Mouse (Mus musculus) lung, embryonic 15.5 days (tissue): ENCODE results near the gene Mef2b. TPM values are rescaled to one million over a fixed set of nuclear protein-coding genes. Genes with fewer than 3 reads are reported as not detected.

Experiments
- ATAC-seq: fragments of 200-750 bp; cut with Nextera tagmentation; 2 replicates; pipeline ENCODE4 v1.8.0; 2017; ENCODE audit warnings: moderate number of reproducible peaks, borderline replicate concordance; ENCODE audit not compliant: low FRiP score, low TSS enrichment; ENCODE audit errors: extremely low read depth
- H3K27ac ChIP-seq: fragments of 300-500 bp; sonication (generic); 2 replicates; pipeline ENCODE4 v1.5.1; 2015; ENCODE audit warnings: moderate library complexity, mild to moderate bottlenecking, inconsistent platforms
- H3K27me3 ChIP-seq: fragments of 300-500 bp; sonication (generic); 2 replicates; pipeline ENCODE4 v1.6.1; 2015; ENCODE audit warnings: inconsistent platforms
- H3K36me3 ChIP-seq: fragments of 300-500 bp; sonication (generic); 2 replicates; pipeline ENCODE4 v1.6.1; 2015; ENCODE audit warnings: inconsistent platforms
- H3K4me1 ChIP-seq: fragments of 300-500 bp; sonication (generic); 2 replicates; pipeline ENCODE4 v1.6.1; 2015; ENCODE audit warnings: inconsistent platforms
- H3K4me2 ChIP-seq: fragments of 300-500 bp; sonication (generic); 2 replicates; pipeline ENCODE4 v1.6.1; 2015; ENCODE audit warnings: inconsistent platforms, mild to moderate bottlenecking, moderate library complexity
- H3K4me3 ChIP-seq: fragments of 300-500 bp; sonication (generic); 2 replicates; pipeline ENCODE4 v1.5.1; 2015; ENCODE audit warnings: mild to moderate bottlenecking, inconsistent platforms
- H3K9ac ChIP-seq: fragments of 300-500 bp; sonication (generic); 2 replicates; pipeline ENCODE4 v1.6.1; 2015; ENCODE audit warnings: inconsistent platforms
- H3K9me3 ChIP-seq: fragments of 300-500 bp; sonication (generic); 2 replicates; pipeline ENCODE4 v1.6.1; 2016; ENCODE audit warnings: inconsistent platforms
- WGBS: fragments of 180-500 bp; shearing (Covaris S2); methylation state at CpG from one replicate; pipeline ENCODE4 v1.1.7; 2015; 5-methylcytosine and 5-hydroxymethylcytosine counted together
- polyA plus RNA-seq: library from polyadenylated mRNA; unstranded; fragments of >200 nt; fragmentation: Nextera tagmentation; extraction: Ambion mirVana; gene quantifications from 2 replicates; pipeline ENCODE4 v1.2.1, GENCODE M21; 2015

The Mef2b gene
- 0.21 and 0.22 TPM in 2 replicates for polyA plus RNA-seq

DNA sequence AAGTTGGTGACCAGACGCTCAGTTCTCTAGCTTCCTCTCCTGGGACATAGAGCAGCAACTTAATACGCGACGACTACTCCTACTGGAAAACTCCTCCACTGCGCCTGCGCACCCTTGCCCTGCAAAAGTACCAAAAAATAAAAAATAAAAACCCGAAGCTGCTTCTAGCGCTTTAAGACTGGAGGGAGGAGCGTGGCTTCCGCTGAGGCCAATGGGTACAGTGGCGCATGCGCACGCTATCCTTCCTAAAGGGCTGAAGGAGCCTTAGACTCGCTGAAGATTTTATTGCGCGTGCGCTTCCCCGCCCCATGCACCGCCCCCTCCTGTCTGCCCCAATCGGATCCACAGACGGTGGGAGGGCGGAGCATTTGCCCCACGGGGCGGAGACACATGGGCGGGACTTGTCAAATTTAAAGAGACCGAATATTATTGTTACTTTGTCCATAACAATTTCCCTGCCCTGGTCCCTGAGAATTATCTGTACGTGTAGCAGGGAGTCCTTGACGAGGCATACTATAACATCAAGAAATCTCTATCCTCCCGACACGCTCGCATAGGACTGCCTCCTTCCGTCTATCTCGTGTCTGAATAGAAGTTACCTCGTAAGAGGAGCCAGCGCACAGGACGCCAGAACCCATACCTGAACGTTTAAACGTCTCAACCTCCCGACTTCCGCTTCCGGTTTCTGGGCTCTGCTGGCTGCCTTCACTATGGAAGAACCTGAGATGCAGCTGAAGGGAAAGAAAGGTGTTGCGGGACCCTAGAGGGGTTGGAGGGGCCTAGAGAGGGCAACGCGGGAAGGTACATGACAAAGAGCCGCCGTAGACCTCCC, at the start of gene Mef2b, which contains the start of the genes Rfxank and Borcs8:
Mef2b (plus strand) TSS at position 686 of the 832 bp plus-strand sequence.
Rfxank (minus strand) TSS at position 129 of the 832 bp plus-strand sequence.
Borcs8 (plus strand) TSS at position 474 of the 832 bp plus-strand sequence.
- Histone ChIP-seq H3K36me3 (peaks cover 27% of the 10 kb centered on the region), H3K9me3 (no peaks in the 10 kb centered on the region), H3K9ac (peak within 1 kb of the TSS; percentile 72), H3K4me1 (peaks cover 19% of the 10 kb centered on the region), H3K27me3 (no peaks in the 10 kb centered on the region), H3K4me3 (peak within 1 kb of the TSS; percentile 74), H3K4me2 (peak within 1 kb of the TSS; percentile 60), H3K27ac (peak within 1 kb of the TSS; percentile 79)
- under 1% methylated on average over 46 of the region's 46 CpGs for WGBS
- peak; percentile 98 for ATAC-seq

DNA sequence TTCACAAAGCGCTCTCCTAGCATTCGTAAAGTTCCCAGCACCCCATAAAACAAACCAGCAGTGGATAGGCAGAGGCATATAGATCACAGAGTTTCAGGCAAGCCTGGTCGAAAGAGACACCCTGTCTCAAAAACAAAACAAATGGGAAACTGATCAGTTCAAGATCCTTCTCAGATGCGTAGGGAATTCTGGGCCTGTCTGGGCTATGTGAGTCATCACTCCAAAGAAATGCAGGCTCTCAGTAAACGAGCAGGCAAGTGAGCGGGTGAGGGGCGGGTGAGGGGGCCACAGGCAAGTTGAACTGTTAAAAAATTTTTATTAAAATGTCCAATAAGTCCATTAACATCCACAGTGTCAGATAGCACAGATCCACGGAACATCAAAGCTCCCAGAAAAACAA, 46.7 kb upstream of the Mef2b start:
- H3K27ac ChIP-seq = no peak overlapping the region
- H3K4me1 ChIP-seq = 0 out of 2 replicates have a peak, but pooled peaks cover 3% of the 10 kb centered on the region
- WGBS = 46% methylated on average over 8 of the region's 8 CpGs
- no peaks in the 10 kb centered on the region for H3K36me3 ChIP-seq
- no peak overlapping the region for H3K4me2 ChIP-seq
- no peak overlapping the region for H3K9ac ChIP-seq
- H3K4me3 ChIP-seq = no peak overlapping the region
- H3K27me3 ChIP-seq = peaks cover 42% of the 10 kb centered on the region
- H3K9me3 ChIP-seq = no peaks in the 10 kb centered on the region
- ATAC-seq = no peak

DNA sequence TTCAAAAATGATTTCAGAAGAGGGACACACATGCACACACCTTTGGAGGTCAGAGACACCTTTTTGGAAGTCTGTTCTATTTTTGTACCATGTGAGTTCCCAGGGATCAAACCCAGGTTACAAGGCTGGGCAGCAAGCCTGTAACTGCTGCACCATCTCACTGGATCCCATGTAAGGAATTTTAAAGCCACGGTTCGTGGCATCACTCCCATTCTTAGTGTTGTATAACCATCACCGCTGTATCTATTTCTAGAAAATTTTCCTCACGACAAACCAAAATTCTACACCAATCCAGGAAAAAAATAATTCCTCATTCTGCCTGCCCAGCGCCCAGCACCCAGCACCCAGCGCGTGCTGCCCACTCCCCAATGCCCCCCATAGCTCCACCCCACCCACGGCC, 40.2 kb upstream of the Mef2b start:
- 63% methylated on average over 8 of the region's 8 CpGs for WGBS
- ATAC-seq = no peak
- H3K9ac ChIP-seq = no peak overlapping the region

DNA sequence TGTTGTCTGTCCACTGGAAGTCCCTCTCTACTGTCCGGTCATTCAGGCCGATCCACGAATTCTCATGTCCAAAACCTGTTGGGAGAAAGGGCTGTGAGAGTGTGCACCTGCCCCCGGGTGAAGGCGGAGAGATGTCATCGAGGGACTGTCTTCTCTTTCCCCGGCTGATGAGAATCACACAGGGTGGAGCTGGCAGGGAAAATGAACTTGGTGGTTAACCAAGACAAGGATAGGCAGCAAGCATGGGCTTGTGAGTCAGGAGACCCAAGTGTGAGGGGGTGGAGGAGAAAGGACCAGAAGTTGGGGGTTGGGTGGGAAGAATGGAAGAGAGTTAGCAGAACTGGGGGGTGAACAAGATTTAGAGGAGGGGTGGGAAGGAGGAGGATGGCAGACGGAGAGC, 39.3 kb upstream of the Mef2b start:
- ATAC-seq = no peak
- no peak overlapping the region for H3K27ac ChIP-seq
- 81% methylated on average over 8 of the region's 8 CpGs for WGBS
- H3K9me3 ChIP-seq = no peaks in the 10 kb centered on the region
- no peak overlapping the region for H3K4me3 ChIP-seq
- H3K4me2 ChIP-seq = no peak overlapping the region
- no peaks in the 10 kb centered on the region for H3K27me3 ChIP-seq
- no peak overlapping the region for H3K9ac ChIP-seq
- no peaks in the 10 kb centered on the region for H3K4me1 ChIP-seq
- no peaks in the 10 kb centered on the region for H3K36me3 ChIP-seq

More for the DNA sequence above, 40.2 kb upstream of the Mef2b start:
- 0 out of 2 replicates have a peak, but pooled peaks cover 3% of the 10 kb centered on the region for H3K27me3 ChIP-seq
- no peak overlapping the region for H3K4me3 ChIP-seq
- no peak overlapping the region for H3K4me2 ChIP-seq
- no peaks in the 10 kb centered on the region for H3K9me3 ChIP-seq
- no peaks in the 10 kb centered on the region for H3K36me3 ChIP-seq
- no peak overlapping the region for H3K27ac ChIP-seq
- no peaks in the 10 kb centered on the region for H3K4me1 ChIP-seq

DNA sequence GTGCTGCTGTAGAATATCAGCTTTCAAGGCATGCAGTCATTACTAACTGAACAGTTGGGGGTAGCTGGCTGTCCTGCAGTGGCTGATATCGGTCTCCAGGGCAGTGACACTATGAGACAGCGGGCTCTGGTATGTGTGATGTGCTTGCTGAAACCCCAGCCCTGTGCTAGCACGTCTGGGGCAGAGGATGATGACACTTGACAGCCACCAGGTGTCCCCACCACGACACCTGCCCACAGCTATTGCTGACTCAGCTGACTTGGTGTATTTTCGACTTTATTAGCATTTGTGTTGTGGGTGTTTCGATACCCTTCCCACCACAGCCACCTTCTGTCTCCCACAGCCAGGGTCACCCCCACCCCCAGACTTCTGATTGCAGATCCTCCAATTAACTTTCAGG, 35.0 kb upstream of the Mef2b start:
- 19% methylated on average over 6 of the region's 6 CpGs for WGBS
- Histone ChIP-seq H3K4me1 (no peaks in the 10 kb centered on the region), H3K4me3 (no peak overlapping the region), H3K9ac (no peak overlapping the region), H3K27me3 (peaks cover 4% of the 10 kb centered on the region; the same call in 1 of the 2 replicates), H3K36me3 (no peaks in the 10 kb centered on the region), H3K27ac (no peak overlapping the region), H3K9me3 (no peaks in the 10 kb centered on the region), H3K4me2 (no peak overlapping the region)
- peak; percentile 28; the same call in 1 of the 2 replicates for ATAC-seq

DNA sequence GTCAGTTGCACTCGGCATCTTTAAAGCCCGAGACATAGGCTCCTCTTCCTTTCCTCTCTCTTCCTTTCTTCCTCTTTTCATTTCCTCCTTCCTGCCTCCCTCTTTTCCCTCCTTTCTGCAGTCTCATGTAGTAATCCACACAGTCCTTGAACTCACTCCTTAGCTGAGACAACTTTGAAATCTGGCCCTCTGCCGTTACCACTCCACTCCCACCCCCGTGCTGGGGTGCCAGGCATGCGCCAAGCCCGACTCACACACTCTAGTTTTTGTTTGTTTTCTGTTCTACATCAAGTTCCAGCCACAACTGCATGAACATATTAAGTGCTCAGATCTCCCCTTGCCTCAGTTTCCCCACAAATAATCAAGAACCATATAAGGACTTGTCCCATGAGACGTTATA, 34.6 kb upstream of the Mef2b start:
- Histone ChIP-seq H3K4me1 (no peaks in the 10 kb centered on the region), H3K27ac (no peak overlapping the region), H3K9me3 (no peaks in the 10 kb centered on the region), H3K9ac (no peak overlapping the region), H3K4me3 (no peak overlapping the region), H3K4me2 (no peak overlapping the region), H3K27me3 (peaks cover 8% of the 10 kb centered on the region; the same call in 1 of the 2 replicates), H3K36me3 (no peaks in the 10 kb centered on the region)
- ATAC-seq = no peak
- WGBS = 68% methylated on average over 7 of the region's 7 CpGs

DNA sequence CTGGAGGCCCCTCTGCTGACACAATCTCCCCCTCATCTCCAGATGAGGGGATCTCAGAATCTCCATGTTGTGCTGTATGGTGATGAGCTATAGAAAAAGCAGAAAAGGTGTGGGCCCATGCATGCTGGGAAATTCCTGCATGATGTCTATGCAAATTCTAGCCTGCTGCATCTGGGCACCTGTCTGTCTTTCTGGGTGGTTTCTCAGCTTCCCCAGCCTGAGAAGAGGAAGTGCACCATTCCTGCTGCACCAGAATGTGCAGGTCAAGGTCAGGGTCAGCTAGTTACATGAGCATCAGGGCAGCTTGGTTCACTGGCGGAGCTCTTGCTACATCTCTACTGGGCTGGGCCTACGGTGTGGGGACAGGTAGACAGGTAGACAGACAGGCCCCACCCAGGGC, 29.1 kb upstream of the Mef2b start:
- no peak for ATAC-seq
- H3K27ac ChIP-seq = no peak overlapping the region
- H3K9me3 ChIP-seq = no peaks in the 10 kb centered on the region
- peaks cover 64% of the 10 kb centered on the region for H3K27me3 ChIP-seq
- WGBS = 86% methylated on average over 2 of the region's 2 CpGs
- H3K36me3 ChIP-seq = no peaks in the 10 kb centered on the region
- no peak overlapping the region for H3K4me2 ChIP-seq
- no peak overlapping the region for H3K9ac ChIP-seq
- H3K4me3 ChIP-seq = no peak overlapping the region
- no peaks in the 10 kb centered on the region for H3K4me1 ChIP-seq

DNA sequence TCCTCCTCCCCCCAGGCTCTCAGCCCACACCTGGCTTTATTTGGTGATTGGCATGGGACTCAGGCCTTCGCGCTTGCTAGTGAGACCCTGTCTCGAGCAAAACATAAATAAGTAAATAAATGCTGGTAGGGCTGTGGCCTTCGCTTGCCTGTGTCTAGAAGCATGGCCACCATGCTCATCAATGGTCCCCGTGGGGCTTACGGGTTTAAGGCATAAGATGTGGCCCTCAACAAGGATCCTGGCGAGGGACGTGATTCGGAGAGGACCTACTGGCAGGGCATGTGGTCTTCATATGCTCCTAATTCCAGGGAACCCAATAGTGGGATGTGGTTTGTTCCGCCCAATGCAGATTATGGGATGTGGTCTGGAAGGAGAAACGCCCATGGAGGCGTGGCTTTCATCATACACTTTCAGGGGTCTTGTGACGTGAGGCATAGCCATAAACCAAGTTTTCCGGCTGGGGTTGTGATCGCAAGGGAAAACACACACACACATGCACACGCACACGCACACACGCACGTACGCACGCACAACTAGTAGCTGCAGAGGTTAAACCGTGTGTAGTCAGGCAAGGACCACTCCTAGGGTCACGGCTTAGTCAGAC, 28.2 kb upstream of the Mef2b start:
- no peak for ATAC-seq
- Histone ChIP-seq H3K27me3 (peaks cover 70% of the 10 kb centered on the region), H3K4me2 (no peak overlapping the region), H3K4me3 (no peak overlapping the region), H3K9ac (no peak overlapping the region), H3K36me3 (no peaks in the 10 kb centered on the region), H3K27ac (no peak overlapping the region), H3K9me3 (no peaks in the 10 kb centered on the region), H3K4me1 (no peaks in the 10 kb centered on the region)
- WGBS = 46% methylated on average over 23 of the region's 23 CpGs

DNA sequence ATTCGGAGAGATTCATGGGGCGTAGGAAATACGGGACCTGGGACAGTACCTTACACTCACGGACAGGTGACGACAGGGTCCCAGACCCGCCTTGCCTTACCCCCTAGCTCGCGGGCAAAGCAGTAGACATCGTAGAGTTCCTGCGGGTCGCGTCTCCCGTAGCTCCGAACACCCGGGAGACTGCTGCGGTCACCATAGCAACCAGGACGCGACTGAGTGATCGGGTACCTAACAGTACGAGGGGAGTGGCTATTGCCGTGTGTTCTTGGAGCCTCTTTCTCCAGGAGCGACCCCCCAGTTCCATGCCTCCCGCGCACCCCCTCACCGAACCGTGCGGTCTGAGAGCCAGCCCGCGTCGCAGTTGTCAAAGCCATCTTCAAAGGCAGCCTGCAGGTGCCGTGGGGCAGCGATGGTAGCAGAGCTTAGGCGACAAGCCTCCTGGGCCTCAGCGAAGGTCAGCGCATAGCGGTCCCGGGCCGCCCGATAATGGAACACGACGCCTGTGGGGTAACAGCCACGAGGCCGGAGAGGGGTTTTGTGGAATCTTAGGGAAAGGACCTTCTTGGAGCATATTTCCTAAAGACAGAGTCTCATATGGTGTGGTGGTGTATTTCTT, 27.0 kb upstream of the Mef2b start:
- WGBS = 7% methylated on average over 43 of the region's 43 CpGs
- H3K27me3 ChIP-seq = peaks cover 81% of the 10 kb centered on the region

DNA sequence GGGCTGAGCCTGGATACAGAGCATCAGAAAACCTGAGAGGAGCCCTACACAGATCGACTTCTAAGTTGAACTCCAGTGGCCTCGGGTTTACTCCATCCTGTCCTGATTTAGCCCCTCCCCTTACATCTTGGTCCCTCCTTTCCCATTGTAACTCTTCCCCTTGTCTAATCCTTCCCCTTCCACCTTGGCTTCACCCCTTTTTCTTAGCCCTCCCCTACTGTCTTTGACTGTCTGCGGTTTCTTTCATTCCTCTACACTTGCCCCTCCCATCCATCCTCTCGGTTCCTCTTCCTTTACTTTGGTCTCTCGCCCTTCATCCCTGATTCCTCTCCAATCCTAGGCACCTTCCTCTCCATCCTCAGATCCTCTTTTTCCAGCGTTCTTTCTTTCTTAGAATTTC, 25.0 kb upstream of the Mef2b start:
- Histone ChIP-seq H3K4me3 (no peak overlapping the region), H3K9me3 (no peaks in the 10 kb centered on the region), H3K27me3 (peaks cover 97% of the 10 kb centered on the region), H3K36me3 (no peaks in the 10 kb centered on the region), H3K27ac (no peak overlapping the region), H3K9ac (no peak overlapping the region), H3K4me1 (no peaks in the 10 kb centered on the region), H3K4me2 (no peak overlapping the region)
- no peak for ATAC-seq
- 18% methylated on average over 6 of the region's 6 CpGs for WGBS

More for the DNA sequence above, 27.0 kb upstream of the Mef2b start:
- no peak overlapping the region for H3K4me2 ChIP-seq
- ATAC-seq = no peak
- H3K4me3 ChIP-seq = no peak overlapping the region
- no peak overlapping the region for H3K27ac ChIP-seq
- H3K9ac ChIP-seq = no peak overlapping the region
- no peaks in the 10 kb centered on the region for H3K4me1 ChIP-seq
- no peaks in the 10 kb centered on the region for H3K36me3 ChIP-seq
- H3K9me3 ChIP-seq = no peaks in the 10 kb centered on the region

DNA sequence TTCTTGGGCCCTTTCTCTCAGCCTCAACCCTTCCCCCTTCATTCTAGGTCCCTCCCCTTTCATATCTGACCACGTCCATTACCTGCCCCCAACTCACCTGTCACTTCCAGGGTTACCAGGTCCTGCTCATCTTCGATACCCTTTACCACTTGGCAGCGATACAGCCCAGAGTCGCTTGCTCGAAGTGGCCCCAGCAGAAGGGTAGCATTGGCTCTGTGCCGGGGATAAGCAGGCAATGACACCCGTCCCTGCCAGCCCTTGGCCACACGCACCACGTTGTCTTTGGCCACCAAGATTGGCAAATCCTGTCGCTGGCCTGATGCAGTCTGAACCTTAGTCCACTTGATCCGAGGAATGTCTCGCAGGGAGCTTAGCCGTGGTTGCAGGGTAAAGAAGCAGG, 24.6 kb upstream of the Mef2b start:
- no peak for ATAC-seq
- no peak overlapping the region for H3K4me2 ChIP-seq
- peaks cover 97% of the 10 kb centered on the region for H3K27me3 ChIP-seq
- no peaks in the 10 kb centered on the region for H3K4me1 ChIP-seq
- H3K27ac ChIP-seq = no peak overlapping the region
- H3K9ac ChIP-seq = no peak overlapping the region
- H3K9me3 ChIP-seq = no peaks in the 10 kb centered on the region
- 68% methylated on average over 13 of the region's 13 CpGs for whole genome bisulfite sequencing
- H3K4me3 ChIP-seq = no peak overlapping the region
- H3K36me3 ChIP-seq = no peaks in the 10 kb centered on the region

DNA sequence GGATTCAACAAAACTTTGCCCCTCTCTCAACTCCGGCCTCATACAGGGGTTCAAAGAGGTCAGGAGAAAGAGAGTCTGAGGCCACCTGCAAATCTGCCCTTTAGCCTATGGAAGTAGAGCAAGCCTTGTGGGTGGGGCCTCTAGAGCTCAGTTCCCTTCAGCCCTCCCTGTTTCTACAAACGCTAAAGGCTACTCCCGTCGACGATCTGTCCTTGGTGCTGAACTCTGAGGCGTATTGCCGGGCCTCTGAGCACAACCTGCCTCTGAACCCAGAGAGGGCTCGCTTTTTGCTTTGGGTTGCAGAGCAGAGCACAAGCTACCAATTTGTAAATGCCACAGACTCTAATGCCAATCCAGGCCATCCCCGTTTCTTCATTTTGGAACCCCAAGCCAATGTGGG, 21.9 kb upstream of the Mef2b start:
- no peak overlapping the region for H3K27ac ChIP-seq
- no peaks in the 10 kb centered on the region for H3K36me3 ChIP-seq
- no peak overlapping the region for H3K9ac ChIP-seq
- peaks cover 83% of the 10 kb centered on the region for H3K27me3 ChIP-seq
- no peak overlapping the region for H3K4me2 ChIP-seq
- no peaks in the 10 kb centered on the region for H3K4me1 ChIP-seq
- no peak for ATAC-seq
- 5% methylated on average over 9 of the region's 9 CpGs for WGBS
- no peaks in the 10 kb centered on the region for H3K9me3 ChIP-seq
- H3K4me3 ChIP-seq = no peak overlapping the region
